Mouse (Mus musculus) midbrain, embryonic 15.5 days (tissue): ENCODE measurements around the gene Hunk. TPM values are rescaled to one million over a fixed set of nuclear protein-coding genes. Genes with fewer than 3 reads are reported as not detected.

Experiments
- ATAC-seq: fragments of 200-750 bp; cut with Nextera tagmentation; replicated peaks from 2 replicates; pipeline ENCODE4 v1.8.0; 2017; ENCODE audit warnings: moderate TSS enrichment
- H3K27ac ChIP-seq: fragments of 300-500 bp; sonication (generic); 2 replicates; pipeline ENCODE4 v1.5.1; 2015; ENCODE audit warnings: mild to moderate bottlenecking, inconsistent platforms
- H3K27me3 ChIP-seq: fragments of 300-500 bp; sonication (generic); replicated peaks from 2 replicates; pipeline ENCODE4 v1.6.1; 2015; ENCODE audit warnings: inconsistent platforms
- H3K36me3 ChIP-seq: fragments of 300-500 bp; sonication (generic); replicated peaks from 2 replicates; pipeline ENCODE4 v1.6.1; 2015; ENCODE audit warnings: inconsistent platforms
- H3K4me1 ChIP-seq: fragments of 300-500 bp; sonication (generic); 2 replicates; pipeline ENCODE4 v1.6.1; 2015; ENCODE audit warnings: inconsistent platforms
- H3K4me2 ChIP-seq: fragments of 300-500 bp; sonication (generic); 2 replicates; pipeline ENCODE4 v1.6.1; 2015; ENCODE audit warnings: inconsistent platforms, mild to moderate bottlenecking, moderate library complexity
- H3K4me3 ChIP-seq: fragments of 300-500 bp; sonication (generic); 2 replicates; pipeline ENCODE4 v1.5.1; 2015; ENCODE audit warnings: mild to moderate bottlenecking, inconsistent platforms
- H3K9ac ChIP-seq: fragments of 300-500 bp; sonication (generic); 2 replicates; pipeline ENCODE4 v1.6.1; 2015; ENCODE audit warnings: mild to moderate bottlenecking, inconsistent platforms
- H3K9me3 ChIP-seq: fragments of 300-500 bp; sonication (generic); 2 replicates; pipeline ENCODE4 v1.6.1; 2016; ENCODE audit warnings: inconsistent platforms
- WGBS: fragments of 180-500 bp; shearing (Covaris S2); methylation state at CpG from one replicate; pipeline ENCODE4 v1.1.7; 2015; ENCODE audit warnings: mixed read lengths; 5-methylcytosine and 5-hydroxymethylcytosine counted together
- polyA plus RNA-seq: library from polyadenylated mRNA; unstranded; fragments of >200 nt; fragmentation: Nextera tagmentation; extraction: Ambion mirVana; gene quantifications from 2 replicates; pipeline ENCODE4 v1.2.1, GENCODE M21; 2015

Gene Hunk
- polyA plus RNA-seq, 1 experiment from 2014 or later, result 7.3 TPM

DNA sequence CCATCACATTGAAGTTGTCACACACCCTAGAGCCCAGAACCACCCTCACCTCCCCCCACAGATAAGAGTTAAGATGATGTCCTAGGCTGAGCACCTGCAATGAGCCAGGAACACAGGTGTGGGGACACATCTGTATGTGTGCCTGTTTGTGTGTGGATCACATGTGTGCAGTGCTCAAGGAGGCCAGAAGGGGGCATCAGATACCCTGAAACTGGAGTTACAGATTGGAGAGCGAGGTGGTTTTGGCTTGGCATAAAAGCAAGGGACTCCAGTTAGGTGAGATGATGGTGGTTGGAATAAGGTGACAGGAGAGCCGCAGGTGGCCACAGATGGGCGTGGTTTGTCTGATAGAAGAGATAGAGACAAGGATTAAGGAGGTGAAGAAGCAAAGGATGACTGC is 4.2 kb upstream of the Hunk start:
- Histone ChIP-seq H3K36me3 (no peaks in the 10 kb centered on the region), H3K4me2 (no peak overlapping the region), H3K4me1 (peaks cover 16% of the 10 kb centered on the region), H3K27me3 (peaks cover 6% of the 10 kb centered on the region), H3K9me3 (no peaks in the 10 kb centered on the region), H3K27ac (no peak overlapping the region), H3K9ac (no peak overlapping the region), H3K4me3 (no peak overlapping the region)
- 88% methylated on average over 3 of the region's 3 CpGs for WGBS
- no peak for ATAC-seq

DNA sequence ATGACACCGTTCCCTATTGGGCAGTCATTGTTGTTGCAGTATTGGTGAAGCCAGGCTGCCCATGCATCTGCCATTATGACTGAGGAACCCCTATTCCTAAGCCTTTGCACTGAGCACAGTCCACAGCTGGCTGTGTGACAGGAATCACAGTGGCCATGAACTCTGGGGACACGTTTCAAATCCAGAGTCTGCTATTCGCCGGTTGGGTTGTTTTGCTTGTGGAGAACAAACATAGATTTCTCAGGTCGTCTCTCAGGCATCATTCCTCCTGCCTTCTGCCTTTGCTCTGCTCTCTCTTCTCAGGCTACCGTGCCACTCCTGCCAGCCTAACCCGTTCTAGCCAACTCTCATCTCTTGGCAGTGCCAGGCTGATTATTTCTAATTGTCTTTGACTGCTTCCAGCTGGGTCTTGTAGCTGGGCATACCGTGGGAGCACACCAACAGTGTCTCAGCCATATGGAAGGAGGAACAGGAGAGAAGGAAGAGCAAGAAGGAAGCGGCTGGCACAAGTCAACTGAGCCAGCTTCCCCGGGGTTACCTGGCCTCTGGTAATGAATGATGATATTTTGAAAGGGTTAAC is 3.0 kb upstream of the Hunk start:
- no peak overlapping the region for H3K4me2 ChIP-seq
- no peak overlapping the region for H3K27ac ChIP-seq
- H3K9me3 ChIP-seq, result no peaks in the 10 kb centered on the region
- ATAC-seq, result no peak
- no peak overlapping the region for H3K4me3 ChIP-seq
- 72% methylated on average over 10 of the region's 10 CpGs for WGBS
- no peak overlapping the region for H3K9ac ChIP-seq
- no peaks in the 10 kb centered on the region for H3K36me3 ChIP-seq
- peaks cover 6% of the 10 kb centered on the region for H3K27me3 ChIP-seq
- peaks cover 25% of the 10 kb centered on the region for H3K4me1 ChIP-seq

DNA sequence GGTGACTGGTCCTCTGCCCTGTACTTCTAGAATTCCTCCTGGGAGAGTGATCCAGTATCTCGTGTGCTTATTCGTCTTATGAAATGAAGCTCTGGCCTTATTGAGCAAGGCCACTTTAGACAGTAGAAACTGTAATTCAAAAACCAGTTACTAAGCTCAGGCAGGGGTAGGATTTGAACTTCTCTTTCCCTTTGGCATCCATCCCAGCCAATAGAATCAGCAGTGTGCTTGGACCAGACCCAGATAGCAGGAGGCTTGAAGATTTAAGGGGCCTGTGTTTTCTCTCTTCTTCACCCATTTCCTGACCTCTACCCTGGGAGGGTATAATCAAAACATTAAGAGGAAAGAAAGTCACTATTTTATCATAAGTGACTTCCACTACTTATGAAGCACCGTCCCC is 1.8 kb upstream of the Hunk start:
- no peaks in the 10 kb centered on the region for H3K9me3 ChIP-seq
- H3K9ac ChIP-seq, result no peak overlapping the region
- no peak for ATAC-seq
- no peak overlapping the region for H3K27ac ChIP-seq
- H3K4me2 ChIP-seq, result no peak overlapping the region
- H3K4me3 ChIP-seq, result no peak overlapping the region
- no peaks in the 10 kb centered on the region for H3K36me3 ChIP-seq
- H3K4me1 ChIP-seq, result peaks cover 37% of the 10 kb centered on the region
- peaks cover 6% of the 10 kb centered on the region; the same call in 1 of the 2 replicates for H3K27me3 ChIP-seq
- WGBS, result 70% methylated on average over 3 of the region's 3 CpGs

DNA sequence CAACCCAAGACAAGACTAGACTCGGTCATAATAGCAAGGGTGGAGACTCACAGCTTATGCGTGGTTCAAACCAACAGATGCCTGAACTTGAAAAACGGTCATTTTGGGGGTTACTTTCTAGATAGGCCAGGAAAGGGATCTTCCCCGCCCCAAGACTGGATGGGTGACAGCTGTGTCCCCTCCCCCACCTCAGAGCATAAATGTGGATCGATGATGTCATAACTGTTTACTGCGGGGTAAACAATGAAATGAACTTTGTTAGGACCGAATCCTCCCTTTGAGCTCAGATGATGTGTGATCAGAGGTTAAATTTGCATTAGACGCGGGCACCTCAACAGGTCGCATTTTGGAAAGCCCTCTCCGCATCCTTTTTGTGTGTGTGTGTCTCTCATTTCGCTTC is 967 bp upstream of the Hunk start:
- peaks cover 6% of the 10 kb centered on the region; the same call in 1 of the 2 replicates for H3K27me3 ChIP-seq
- no peaks in the 10 kb centered on the region for H3K9me3 ChIP-seq
- peak overlapping the region; percentile 73 for H3K9ac ChIP-seq
- peak overlapping the region; percentile 89; the same call in 1 of the 2 replicates for H3K27ac ChIP-seq
- WGBS, result 2% methylated on average over 12 of the region's 12 CpGs
- H3K4me2 ChIP-seq, result peak overlapping the region; percentile 86
- no peaks in the 10 kb centered on the region for H3K36me3 ChIP-seq
- H3K4me3 ChIP-seq, result peak overlapping the region; percentile 74
- H3K4me1 ChIP-seq, result peaks cover 44% of the 10 kb centered on the region
- no peak for ATAC-seq

DNA sequence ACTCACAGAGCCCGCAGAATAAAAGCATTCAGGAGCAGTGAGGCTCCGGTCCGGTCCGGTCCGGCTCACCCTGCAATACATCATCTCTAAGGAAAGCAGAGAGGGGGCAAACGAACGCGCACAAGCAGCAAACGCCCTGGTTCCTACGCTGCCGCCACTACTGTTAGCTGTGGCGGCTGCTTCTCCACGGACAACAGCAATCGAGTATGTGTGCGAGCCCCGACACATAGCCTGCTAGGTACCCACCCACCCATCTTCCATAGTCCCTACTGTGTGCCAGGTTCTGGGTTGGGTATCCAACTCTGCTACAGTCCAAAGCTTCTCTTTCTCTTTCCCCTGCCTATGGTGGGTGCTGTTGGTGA is 506 bp upstream of the Hunk start:
- WGBS, result 0% methylated on average over 16 of the region's 16 CpGs
- H3K4me2 ChIP-seq, result peak overlapping the region; percentile 86
- H3K4me1 ChIP-seq, result peaks cover 46% of the 10 kb centered on the region
- H3K9me3 ChIP-seq, result no peaks in the 10 kb centered on the region
- no peaks in the 10 kb centered on the region for H3K36me3 ChIP-seq
- peak; percentile 60 for ATAC-seq
- peak overlapping the region; percentile 73 for H3K9ac ChIP-seq
- peaks cover 6% of the 10 kb centered on the region; the same call in 1 of the 2 replicates for H3K27me3 ChIP-seq
- peak overlapping the region; percentile 89 for H3K27ac ChIP-seq
- peak overlapping the region; percentile 74 for H3K4me3 ChIP-seq

DNA sequence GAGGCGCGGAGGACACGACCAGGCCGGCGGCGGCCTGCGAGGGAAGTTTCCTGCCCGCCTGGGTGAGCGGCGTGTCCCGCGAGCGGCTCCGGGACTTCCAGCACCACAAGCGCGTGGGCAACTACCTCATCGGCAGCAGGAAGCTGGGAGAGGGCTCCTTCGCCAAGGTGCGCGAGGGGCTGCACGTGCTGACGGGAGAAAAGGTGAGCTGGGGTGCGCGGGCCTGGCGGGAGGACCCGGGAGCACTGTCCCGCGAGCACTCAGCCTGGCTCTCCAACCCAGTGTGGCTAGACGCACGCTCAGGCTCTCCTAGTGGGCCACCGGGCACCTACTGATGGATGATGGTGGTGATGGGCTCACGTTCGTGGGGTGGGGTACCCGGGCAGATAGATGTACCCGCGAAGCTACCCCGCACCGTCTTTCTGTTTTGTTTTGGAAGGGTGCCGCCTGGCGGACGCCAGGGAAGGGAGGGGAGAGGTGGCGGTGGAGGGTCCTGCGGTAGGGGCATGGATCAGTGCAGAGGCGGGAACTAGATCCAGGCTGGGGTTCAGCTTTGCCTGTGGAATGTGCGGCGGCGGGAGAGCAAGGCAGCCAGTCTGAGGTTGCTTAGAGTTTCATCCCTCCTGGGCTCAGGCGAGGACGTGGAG is 824 bp downstream of the Hunk start:
- WGBS, result under 1% methylated on average over 48 of the region's 49 CpGs
- Histone ChIP-seq H3K27ac (peak overlapping the region; percentile 89), H3K9ac (peak overlapping the region; percentile 73), H3K9me3 (no peaks in the 10 kb centered on the region), H3K27me3 (peaks cover 3% of the 10 kb centered on the region; the same call in 1 of the 2 replicates), H3K36me3 (no peaks in the 10 kb centered on the region), H3K4me3 (peak overlapping the region; percentile 74), H3K4me1 (peaks cover 46% of the 10 kb centered on the region), H3K4me2 (peak overlapping the region; percentile 86)
- ATAC-seq, result peak; percentile 57

DNA sequence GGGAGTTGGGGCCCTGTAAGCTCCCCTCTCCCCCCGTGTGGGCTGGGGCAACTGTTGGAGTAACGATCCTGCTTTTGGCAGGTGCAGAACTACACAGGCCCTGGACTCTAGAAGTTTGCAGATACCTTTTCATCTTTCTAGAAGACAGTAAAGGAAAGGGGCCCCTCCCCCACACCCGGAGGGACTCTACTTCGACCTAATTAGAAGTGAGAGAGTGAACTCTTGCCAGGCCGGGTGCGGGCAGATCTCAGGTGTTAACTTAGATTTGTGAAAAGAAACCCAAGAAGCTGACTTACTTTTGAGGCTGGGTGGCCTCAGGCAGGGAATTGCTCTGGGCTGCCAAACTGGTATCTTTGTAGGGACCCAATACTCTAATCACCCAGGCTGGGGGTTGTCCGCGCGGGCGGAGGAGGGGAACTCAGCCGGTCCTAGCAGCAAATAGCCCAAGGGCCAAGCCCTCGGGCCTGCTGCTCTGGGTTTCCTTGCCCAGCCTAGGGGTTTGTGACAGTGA is 1.4 kb downstream of the Hunk start:
- ATAC-seq, result peak; percentile 0; the same call in 1 of the 2 replicates
- Histone ChIP-seq H3K4me2 (peak overlapping the region; percentile 86), H3K9ac (peak overlapping the region; percentile 73), H3K36me3 (no peaks in the 10 kb centered on the region), H3K27me3 (peaks cover 3% of the 10 kb centered on the region; the same call in 1 of the 2 replicates), H3K4me1 (peaks cover 46% of the 10 kb centered on the region), H3K9me3 (no peaks in the 10 kb centered on the region), H3K27ac (peak overlapping the region; percentile 89; the same call in 1 of the 2 replicates), H3K4me3 (peak overlapping the region; percentile 74)
- 1% methylated on average over 12 of the region's 12 CpGs for WGBS

DNA sequence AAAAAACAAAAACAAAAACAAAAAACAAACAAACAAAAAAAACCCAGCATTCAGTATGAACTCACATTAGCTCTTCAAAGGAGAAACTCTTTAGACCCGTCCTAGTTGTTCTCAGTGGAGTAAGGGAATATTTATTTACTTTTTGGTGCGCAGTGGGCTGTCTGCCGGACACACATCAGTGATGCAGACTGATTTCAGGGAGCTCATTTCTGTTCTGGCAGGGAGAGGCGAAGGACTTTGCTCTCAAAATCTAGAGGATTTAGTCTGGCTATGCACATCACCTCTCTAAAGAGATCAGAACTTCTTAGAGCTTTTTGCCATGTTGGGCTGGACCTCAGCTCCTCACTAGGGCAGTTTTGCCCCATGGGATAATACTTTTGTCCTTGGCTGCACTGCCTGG is 2.1 kb downstream of the Hunk start:
- Histone ChIP-seq H3K9me3 (no peaks in the 10 kb centered on the region), H3K9ac (no peak overlapping the region; the same call in 1 of the 2 replicates), H3K27ac (no peak overlapping the region), H3K4me3 (peak overlapping the region; percentile 74), H3K36me3 (no peaks in the 10 kb centered on the region), H3K27me3 (peaks cover 3% of the 10 kb centered on the region; the same call in 1 of the 2 replicates), H3K4me1 (peaks cover 46% of the 10 kb centered on the region), H3K4me2 (peak overlapping the region; percentile 86)
- ATAC-seq, result no peak
- WGBS, result 50% methylated on average over 4 of the region's 4 CpGs

DNA sequence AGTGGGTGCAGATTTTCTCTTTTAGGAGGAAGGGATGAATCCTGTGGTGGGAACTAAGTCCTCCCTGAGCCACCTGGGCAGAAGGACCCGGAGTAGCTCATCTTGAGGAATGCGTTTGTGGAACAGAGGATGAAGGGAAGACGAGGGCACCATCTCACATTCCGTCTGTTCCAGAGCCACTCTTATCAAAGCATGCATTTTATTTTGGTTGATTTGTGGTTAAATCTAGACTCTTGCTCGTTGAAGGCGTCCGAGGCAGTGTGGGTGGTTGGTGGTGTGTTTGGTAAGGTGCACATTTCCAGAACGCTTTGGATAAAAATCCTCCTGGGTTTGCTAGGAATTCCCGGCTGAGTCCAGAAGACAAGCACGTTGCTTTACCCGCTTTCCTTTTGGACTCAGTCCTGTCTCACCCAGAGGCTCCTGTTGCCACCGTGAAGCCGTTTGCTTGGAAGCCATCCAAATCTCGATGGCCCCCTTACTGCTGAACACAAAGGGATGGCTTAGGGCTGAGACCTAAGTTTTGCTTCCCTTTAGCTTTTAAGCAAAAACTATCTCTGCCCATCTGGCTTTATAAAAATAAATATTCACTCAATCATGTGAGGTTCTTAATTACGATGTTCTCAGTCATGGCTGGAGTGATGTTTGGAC is 3.4 kb downstream of the Hunk start:
- H3K4me2 ChIP-seq, result peak overlapping the region; percentile 86
- H3K27me3 ChIP-seq, result no peaks in the 10 kb centered on the region
- peaks cover 43% of the 10 kb centered on the region for H3K4me1 ChIP-seq
- H3K4me3 ChIP-seq, result peak overlapping the region; percentile 74
- ATAC-seq, result no peak
- H3K9me3 ChIP-seq, result no peaks in the 10 kb centered on the region
- H3K9ac ChIP-seq, result no peak overlapping the region
- H3K27ac ChIP-seq, result no peak overlapping the region
- 57% methylated on average over 15 of the region's 15 CpGs for WGBS
- no peaks in the 10 kb centered on the region for H3K36me3 ChIP-seq

DNA sequence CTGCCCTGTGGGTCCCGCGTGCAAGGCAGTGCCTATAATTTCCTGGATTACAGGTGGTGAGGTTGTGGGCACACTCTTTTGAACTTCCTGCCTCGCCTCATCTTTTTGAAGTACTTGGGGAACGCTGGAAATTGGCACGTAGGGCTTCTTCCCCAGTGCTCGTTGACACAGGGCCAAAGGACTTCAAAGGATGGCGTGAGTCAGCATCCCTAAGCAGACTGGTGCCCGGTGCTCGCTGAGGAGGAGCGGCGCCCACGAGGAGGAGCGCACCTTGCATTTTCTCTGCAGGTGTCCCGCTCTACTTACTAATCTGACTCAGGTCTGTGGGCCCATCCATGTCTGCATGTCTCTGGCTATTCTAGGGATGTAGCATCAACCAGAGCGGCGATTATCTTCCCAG is 4.9 kb downstream of the Hunk start:
- Histone ChIP-seq H3K9ac (no peak overlapping the region), H3K27ac (no peak overlapping the region), H3K4me2 (no peak overlapping the region), H3K9me3 (no peaks in the 10 kb centered on the region), H3K27me3 (no peaks in the 10 kb centered on the region), H3K36me3 (no peaks in the 10 kb centered on the region), H3K4me1 (peaks cover 36% of the 10 kb centered on the region), H3K4me3 (no peak overlapping the region)
- WGBS, result 90% methylated on average over 16 of the region's 16 CpGs
- ATAC-seq, result no peak

DNA sequence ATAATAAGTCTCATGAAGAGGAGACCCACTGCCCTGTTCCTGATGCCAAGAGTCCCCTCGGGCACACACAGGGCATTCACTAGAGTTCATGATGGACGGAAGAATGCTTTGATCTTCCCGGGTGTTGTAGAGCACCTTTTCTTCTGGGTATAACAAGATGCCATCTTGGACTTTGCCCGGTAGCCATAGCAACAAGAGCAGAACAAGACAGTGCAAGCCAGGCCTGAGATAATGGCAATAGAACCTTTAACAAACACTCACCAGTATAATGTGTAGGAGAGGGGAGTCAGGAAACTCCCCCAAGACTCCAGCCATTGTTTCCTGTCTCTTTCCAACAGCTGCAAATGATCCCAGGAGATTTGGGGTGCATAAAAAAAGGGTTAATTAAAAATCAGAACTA is 8.9 kb downstream of the Hunk start:
- H3K4me3 ChIP-seq, result no peak overlapping the region
- H3K4me1 ChIP-seq, result peaks cover 8% of the 10 kb centered on the region
- no peaks in the 10 kb centered on the region for H3K27me3 ChIP-seq
- no peaks in the 10 kb centered on the region for H3K9me3 ChIP-seq
- no peak overlapping the region for H3K9ac ChIP-seq
- ATAC-seq, result peak; percentile 31; the same call in 1 of the 2 replicates
- 42% methylated on average over 4 of the region's 4 CpGs for WGBS
- H3K27ac ChIP-seq, result no peak overlapping the region
- no peaks in the 10 kb centered on the region for H3K36me3 ChIP-seq
- no peak overlapping the region for H3K4me2 ChIP-seq

DNA sequence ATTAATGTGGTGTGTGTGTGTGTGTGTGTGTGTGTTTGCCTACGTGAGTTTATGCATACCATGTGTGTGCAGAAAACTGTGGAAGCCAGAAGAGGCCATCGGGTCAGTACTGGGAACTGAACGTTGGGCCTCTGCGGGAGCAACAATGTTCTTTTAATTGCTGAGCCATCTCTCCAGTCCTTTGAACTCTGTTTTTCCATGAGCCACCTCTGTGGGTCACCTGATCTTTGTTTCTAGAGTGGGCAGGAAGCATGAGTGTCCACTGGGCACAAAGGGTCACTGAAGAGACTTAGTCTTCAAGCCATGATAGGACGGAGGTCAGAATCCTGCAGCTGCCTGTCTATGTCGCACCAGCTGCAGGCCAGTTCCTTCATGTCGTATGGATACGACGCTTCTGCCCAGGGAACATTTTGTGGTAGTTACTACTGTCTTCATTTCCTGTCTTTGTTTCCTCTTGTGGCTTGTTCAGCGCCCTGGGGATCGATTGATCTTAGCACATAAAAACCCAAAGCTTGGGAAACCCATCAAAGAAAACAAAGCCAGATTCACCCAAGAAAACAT is 10.3 kb downstream of the Hunk start:
- ATAC-seq, result no peak
- Histone ChIP-seq H3K27me3 (no peaks in the 10 kb centered on the region), H3K9me3 (no peaks in the 10 kb centered on the region), H3K27ac (no peak overlapping the region), H3K36me3 (no peaks in the 10 kb centered on the region), H3K9ac (no peak overlapping the region), H3K4me1 (peaks cover 6% of the 10 kb centered on the region; the same call in 1 of the 2 replicates), H3K4me3 (no peak overlapping the region), H3K4me2 (no peak overlapping the region)
- 86% methylated on average over 11 of the region's 11 CpGs for WGBS
